9 mouse cellular contexts compared by ENCODE assay signal in genomic region chr6:28215268-28215954, GRCm38 (mm10).
DNase-seq lines count a peak whose midpoint lies in the region; ATAC-seq and TF ChIP-seq lines count a peak whose summit lies in the region.
"Had no signal": no experiment of that assay in that cellular context is flagged by ENCODE, and none has a peak within 500 bp of the region (broad histone marks: within the 10 kb centered on the region; RNA-seq: fewer than 3 reads in every experiment).

No protein-coding gene starts in this region.

- no peaks in the 10 kb centered on the region for H3K4me1 ChIP-seq in forebrain, embryonic 14.5 days (ENCODE audit: control insufficient read depth, insufficient read depth, low read length)
- no peaks in the 10 kb centered on the region for H3K4me1 ChIP-seq in lung, adult 2 months (ENCODE audit: control insufficient read depth, insufficient read depth, low read length)

- no peaks in the 10 kb centered on the region for H3K9me3 ChIP-seq in forebrain, embryonic 14.5 days (replicated peaks; ENCODE audit: control insufficient read depth, low read length)

- TF ChIP-seq POLR2A in lung, adult 2 months (IDR thresholded peaks at IDR 0.05; ENCODE audit: borderline replicate concordance, extremely low read depth, low read depth, low read length): no peak

- DNase-seq in ES-CJ7 (ENCODE audit: low read depth, low spot score): peak; percentile 48
- DNase-seq in cerebellum, adult 11 months: peak; percentile 79
- peak; percentile 84 for DNase-seq in forebrain, embryonic 14.5 days (ENCODE audit: low spot score)
- peak; percentile 77 to 84 for DNase-seq in heart, postnatal 14 days
- peak; percentile 69 to 78 for DNase-seq in layer of hippocampus, adult 18-20 months (ENCODE audit: low spot score in 2 of 2)
- DNase-seq in lung, adult 2 months: peak; percentile 45
- peak; percentile 9 for DNase-seq in ovary, postnatal 10 days (ENCODE audit: low spot score)
- peak; percentile 36 to 64 for DNase-seq in thymus, postnatal 10 days (ENCODE audit: low spot score in 2 of 2)

- peak overlapping the region; percentile 56 for H3K4me3 ChIP-seq in forebrain, embryonic 14.5 days (ENCODE audit: low read depth, low read length)
- H3K4me3 ChIP-seq in lung, adult 2 months (replicated peaks; ENCODE audit: extremely low read depth, low read depth, low read length): peak overlapping the region; percentile 77

- no peaks in the 10 kb centered on the region for H3K27me3 ChIP-seq in forebrain, embryonic 14.5 days (replicated peaks; ENCODE audit: control insufficient read depth, insufficient read depth, low read length)

- no peak for TF ChIP-seq CTCF in lung, adult 2 months (IDR thresholded peaks at IDR 0.05; ENCODE audit: insufficient read depth, low read length)

- ATAC-seq in forebrain, embryonic 14.5 days: peak; percentile 95

- H3K36me3 ChIP-seq in forebrain, embryonic 14.5 days (ENCODE audit: control insufficient read depth, insufficient read depth, low read length): no peaks in the 10 kb centered on the region

- peak overlapping the region; percentile 69 for H3K4me2 ChIP-seq in forebrain, embryonic 14.5 days (ENCODE audit: low read length)

- intact Hi-C loops in heart, postnatal 14 days (cut with DNase I): no loop called here

- peak overlapping the region; percentile 84 for H3K9ac ChIP-seq in forebrain, embryonic 14.5 days (ENCODE audit: low read length)

- under 1% methylated on average over 74 of the region's 87 CpGs for WGBS in forebrain, embryonic 14.5 days
- 1% methylated on average over 87 of the region's 87 CpGs for WGBS in lung, adult 2 months

- peak overlapping the region; percentile 60 for H3K27ac ChIP-seq in forebrain, embryonic 14.5 days (ENCODE audit: low read depth, low read length)
- H3K27ac ChIP-seq: macrophage had no signal

Comparison
In these comparisons a context has a peak if more than half of its experiments do, and no peak if none do; other contexts are left out.
1. Peak in every context shown above with its lines: DNase-seq, ATAC-seq, H3K4me3 ChIP-seq and H3K27ac ChIP-seq.
2. DNase-seq: peak in every context shown above with its lines; median percentile 84 in forebrain, embryonic 14.5 days; 80 in heart, postnatal 14 days; 79 in cerebellum, adult 11 months; 74 in layer of hippocampus, adult 18-20 months; 50 in thymus, postnatal 10 days; 48 in ES-CJ7; 45 in lung, adult 2 months; 9 in ovary, postnatal 10 days.